Mouse (Mus musculus): ENCODE data around the gene Zfp60.

GRCm38 (mm10) chr7:27688246-27688788 is 42.9 kb upstream of the Zfp60 start:
- TF ChIP-seq POLR2A (IDR thresholded peaks at IDR 0.05; ENCODE audit: insufficient read depth, low read length) (no peak), CTCF (IDR thresholded peaks at IDR 0.05; ENCODE audit: low read depth, low read length) (no peak), EP300 (IDR thresholded peaks at IDR 0.05; ENCODE audit: insufficient read depth, low read depth, low read length) (no peak)

Measured in ES-Bruce4 (cell line).